Mouse (Mus musculus) forebrain, embryonic 13.5 days (tissue): Measurements from ENCODE around the gene Lcp1. TPM values are rescaled to one million over a fixed set of nuclear protein-coding genes. Genes with fewer than 3 reads are reported as not detected.

Experiments used
- ATAC-seq: fragments of 200-750 bp; cut with Nextera tagmentation; 2 replicates; pipeline ENCODE4 v1.8.0; 2017
- H3K27ac ChIP-seq: fragments of 300-500 bp; sonication (generic); 2 replicates; pipeline ENCODE4 v1.5.1; 2015; ENCODE audit warnings: inconsistent platforms, mild to moderate bottlenecking, moderate library complexity
- H3K27me3 ChIP-seq: fragments of 300-500 bp; sonication (generic); 2 replicates; pipeline ENCODE4 v1.6.1; 2015; ENCODE audit warnings: mild to moderate bottlenecking, inconsistent platforms
- H3K36me3 ChIP-seq: fragments of 300-500 bp; sonication (generic); 2 replicates; pipeline ENCODE4 v1.6.1; 2015; ENCODE audit warnings: mild to moderate bottlenecking, inconsistent platforms; ENCODE audit not compliant: poor library complexity, severe bottlenecking
- H3K4me1 ChIP-seq: fragments of 300-500 bp; sonication (generic); 2 replicates; pipeline ENCODE4 v1.6.1; 2015; ENCODE audit warnings: inconsistent platforms
- H3K4me2 ChIP-seq: fragments of 300-500 bp; sonication (generic); 2 replicates; pipeline ENCODE4 v1.6.1; 2015; ENCODE audit warnings: inconsistent platforms, mild to moderate bottlenecking, moderate library complexity
- H3K4me3 ChIP-seq: fragments of 300-500 bp; sonication (generic); 2 replicates; pipeline ENCODE4 v1.5.1; 2015; ENCODE audit warnings: mild to moderate bottlenecking, inconsistent platforms
- H3K9ac ChIP-seq: fragments of 300-500 bp; sonication (generic); 2 replicates; pipeline ENCODE4 v1.6.1; 2015; ENCODE audit warnings: mild to moderate bottlenecking, inconsistent platforms
- H3K9me3 ChIP-seq: fragments of 300-500 bp; sonication (generic); replicated peaks from 2 replicates; pipeline ENCODE4 v1.6.1; 2016; ENCODE audit warnings: inconsistent platforms
- WGBS: fragments of 180-500 bp; shearing (Covaris S2); methylation state at CpG from one replicate; pipeline ENCODE4 v1.1.7; 2015; 5-methylcytosine and 5-hydroxymethylcytosine counted together
- polyA plus RNA-seq: library from polyadenylated mRNA; unstranded; fragments of >200 nt; fragmentation: Nextera tagmentation; extraction: Ambion mirVana; gene quantifications from 2 replicates; pipeline ENCODE4 v1.2.1, GENCODE M21; 2015

Lcp1 gene
- polyA plus RNA-seq, 1 experiment from 2014 or later, result 14.8 TPM

DNA sequence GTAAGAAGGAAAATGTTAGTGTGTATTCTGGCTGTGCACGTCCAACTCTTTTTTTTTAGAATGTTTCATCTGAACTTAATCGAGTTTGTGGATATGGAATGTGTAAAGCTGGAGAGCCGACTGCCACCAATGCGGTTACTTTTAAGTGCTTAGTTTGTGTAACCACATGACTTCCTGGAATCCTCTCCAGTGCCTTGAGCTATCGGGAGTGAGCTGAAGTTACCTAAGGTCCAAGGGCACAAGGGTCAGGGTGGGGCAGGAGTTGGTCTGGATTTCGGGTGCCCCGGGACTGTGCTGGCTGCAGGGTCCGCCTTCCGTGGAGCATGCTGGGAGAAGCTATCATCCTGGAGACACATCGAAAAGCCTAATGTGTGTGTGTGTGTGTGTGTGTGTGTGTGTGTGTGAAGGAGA is 47.9 kb downstream of the Lcp1 start:
- H3K4me3 ChIP-seq, result no peak overlapping the region
- H3K9me3 ChIP-seq, result no peaks in the 10 kb centered on the region
- 84% methylated on average over 10 of the region's 10 CpGs for WGBS
- no peaks in the 10 kb centered on the region for H3K4me1 ChIP-seq
- H3K27me3 ChIP-seq, result no peaks in the 10 kb centered on the region
- no peak overlapping the region for H3K4me2 ChIP-seq
- no peak overlapping the region for H3K27ac ChIP-seq
- no peaks in the 10 kb centered on the region for H3K36me3 ChIP-seq
- H3K9ac ChIP-seq, result no peak overlapping the region
- no peak for ATAC-seq

DNA sequence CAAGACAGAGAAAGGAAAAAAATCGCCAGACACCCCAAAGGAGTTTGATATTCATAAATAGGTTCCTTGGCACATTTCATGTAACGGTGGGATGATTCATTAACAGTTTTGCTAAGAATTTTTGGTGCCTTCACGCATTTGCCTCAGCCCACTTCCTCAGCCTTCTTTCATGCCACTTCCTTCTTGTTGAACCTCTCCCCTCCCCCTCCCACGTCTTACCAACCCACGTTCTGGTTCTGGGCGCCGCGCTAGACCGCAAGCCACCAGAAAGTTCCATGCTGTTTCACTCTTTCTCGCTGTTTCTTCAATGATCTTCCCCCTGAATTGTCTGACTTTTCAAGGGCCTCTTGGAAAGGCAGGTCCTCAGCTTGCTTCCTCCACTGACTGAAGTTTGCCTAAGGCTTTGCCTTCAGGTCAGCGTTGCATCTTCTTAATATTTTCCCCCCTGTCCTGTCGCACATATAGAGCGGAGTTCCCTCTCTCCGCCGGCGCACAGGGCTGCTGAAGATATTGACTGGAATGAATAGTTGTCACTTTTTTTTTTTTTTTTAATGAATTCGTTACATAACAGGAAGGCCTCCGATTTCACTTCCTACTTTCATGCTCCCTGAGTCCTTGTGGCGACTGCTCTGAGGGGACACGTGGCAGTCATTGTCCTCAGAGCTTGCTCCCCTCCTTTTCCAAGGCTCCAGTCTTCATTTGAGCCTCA is 48.5 kb downstream of the Lcp1 start:
- Histone ChIP-seq H3K9ac (no peak overlapping the region), H3K27ac (no peak overlapping the region), H3K27me3 (no peaks in the 10 kb centered on the region), H3K4me2 (no peak overlapping the region), H3K4me1 (no peaks in the 10 kb centered on the region), H3K36me3 (no peaks in the 10 kb centered on the region), H3K9me3 (no peaks in the 10 kb centered on the region), H3K4me3 (no peak overlapping the region)
- ATAC-seq, result no peak
- WGBS, result 93% methylated on average over 20 of the region's 20 CpGs

DNA sequence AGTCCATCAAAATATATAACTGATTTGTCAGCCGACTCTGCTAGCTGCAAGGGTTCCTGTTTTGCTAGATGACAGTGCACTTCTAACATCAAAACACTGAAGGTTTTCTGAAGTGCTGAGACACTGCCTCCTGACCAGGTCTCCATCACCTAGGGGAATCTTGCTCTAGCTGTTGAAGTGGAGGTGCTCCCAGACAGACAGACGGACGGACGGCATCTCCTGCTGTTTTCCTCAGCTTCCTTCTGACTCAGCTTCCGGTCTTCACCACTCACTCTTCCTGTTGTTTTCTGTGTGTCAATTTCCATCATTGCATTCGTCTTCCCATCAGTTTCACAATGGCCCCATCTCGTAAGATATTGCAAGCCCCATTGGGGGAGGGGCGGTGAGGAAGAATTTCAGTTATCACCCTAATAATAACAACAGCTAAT is 49.7 kb downstream of the Lcp1 start:
- Histone ChIP-seq H3K9ac (no peak overlapping the region), H3K4me2 (no peak overlapping the region), H3K27ac (no peak overlapping the region), H3K27me3 (no peaks in the 10 kb centered on the region), H3K4me1 (no peaks in the 10 kb centered on the region), H3K9me3 (no peaks in the 10 kb centered on the region), H3K4me3 (no peak overlapping the region), H3K36me3 (no peaks in the 10 kb centered on the region)
- no peak for ATAC-seq
- 84% methylated on average over 8 of the region's 8 CpGs for WGBS

DNA sequence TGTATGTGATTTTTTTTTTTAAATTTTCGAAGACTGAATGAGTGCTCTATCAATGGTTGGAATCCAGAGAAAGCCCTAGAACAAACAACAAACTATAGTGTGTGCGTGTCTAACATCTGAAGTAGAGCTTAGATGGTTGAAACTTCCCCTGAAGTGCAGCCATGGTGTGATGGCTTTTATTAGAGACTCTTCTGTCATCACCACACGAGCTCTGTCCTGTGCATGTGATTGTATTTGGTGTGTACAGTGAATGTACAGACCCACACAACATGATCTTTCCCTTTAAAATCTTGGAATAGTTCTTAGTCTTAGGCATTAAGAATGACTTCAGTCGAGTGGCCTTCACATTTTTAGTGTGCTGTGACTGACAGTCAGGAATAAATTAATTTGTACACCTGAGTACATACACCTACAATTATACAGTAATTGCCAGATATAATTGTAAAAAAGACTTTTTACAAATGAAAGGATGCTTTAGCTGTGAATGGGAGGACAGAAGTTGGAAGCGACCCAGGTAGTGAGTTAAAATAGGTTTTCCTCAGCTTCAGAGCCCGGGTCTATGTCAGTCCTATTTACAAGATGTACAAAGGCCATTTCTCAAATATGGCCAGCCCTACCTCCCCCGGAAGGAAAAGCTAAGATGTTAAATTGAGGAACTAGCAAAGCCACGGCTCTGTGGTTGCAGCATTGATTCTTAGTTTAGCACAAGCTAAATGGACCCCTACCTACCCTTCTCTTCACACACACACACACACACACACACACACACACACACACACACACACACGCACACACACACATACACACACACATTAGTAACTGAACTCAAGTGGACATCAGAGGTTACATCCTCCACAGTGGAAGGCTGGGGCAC is 50.4 kb downstream of the Lcp1 start:
- Histone ChIP-seq H3K36me3 (no peaks in the 10 kb centered on the region), H3K9me3 (no peaks in the 10 kb centered on the region), H3K4me1 (no peaks in the 10 kb centered on the region), H3K9ac (no peak overlapping the region), H3K4me3 (no peak overlapping the region), H3K4me2 (no peak overlapping the region), H3K27ac (no peak overlapping the region), H3K27me3 (no peaks in the 10 kb centered on the region)
- ATAC-seq, result no peak
- 86% methylated on average over 9 of the region's 9 CpGs for WGBS

DNA sequence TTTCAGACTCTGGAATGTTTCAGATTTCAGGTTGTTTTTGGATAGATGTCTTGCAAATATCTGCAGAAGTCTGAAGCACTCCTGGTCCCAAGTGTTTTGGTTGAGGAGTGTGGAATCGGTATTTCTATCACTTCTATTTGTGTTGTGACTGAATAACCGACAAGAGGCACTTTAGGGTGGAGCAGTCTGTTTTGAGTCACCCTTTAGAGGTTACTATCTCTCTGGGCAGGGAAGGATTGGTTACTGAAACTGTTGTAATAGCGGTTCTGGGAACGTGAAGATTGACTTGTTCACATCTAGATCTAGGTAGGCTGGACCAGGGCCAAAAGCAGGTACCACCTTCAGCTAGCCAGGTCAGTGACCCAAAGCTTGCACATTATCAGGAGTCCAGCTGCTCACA is 51.5 kb downstream of the Lcp1 start:
- WGBS, result 78% methylated on average over 4 of the region's 4 CpGs

DNA sequence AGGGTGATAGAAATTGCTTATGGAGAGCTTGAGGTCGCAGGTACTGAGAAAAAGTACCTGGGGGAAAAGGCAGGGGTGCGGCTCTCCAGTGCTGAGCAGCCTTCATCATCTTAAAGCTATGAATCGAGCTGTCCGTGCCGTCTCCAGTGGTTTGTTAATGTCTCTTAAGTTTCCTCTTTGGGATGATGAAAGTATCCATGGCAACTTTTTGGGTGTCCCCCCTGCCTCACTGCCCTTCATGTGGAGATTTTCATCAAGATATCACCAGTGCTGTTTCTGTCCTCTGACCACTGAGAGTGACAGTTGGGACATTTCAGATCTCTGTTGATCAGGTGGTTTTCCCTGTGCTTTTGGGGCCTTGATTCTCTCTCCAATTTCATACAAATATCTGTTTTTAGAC is 51.9 kb downstream of the Lcp1 start:
- no peak overlapping the region for H3K9ac ChIP-seq
- no peak overlapping the region for H3K27ac ChIP-seq
- H3K27me3 ChIP-seq, result no peaks in the 10 kb centered on the region
- ATAC-seq, result no peak
- WGBS, result 89% methylated on average over 5 of the region's 5 CpGs
- no peaks in the 10 kb centered on the region for H3K9me3 ChIP-seq
- no peaks in the 10 kb centered on the region for H3K36me3 ChIP-seq
- no peaks in the 10 kb centered on the region for H3K4me1 ChIP-seq
- H3K4me3 ChIP-seq, result no peak overlapping the region
- no peak overlapping the region for H3K4me2 ChIP-seq

More for the DNA sequence above, 51.5 kb downstream of the Lcp1 start:
- no peaks in the 10 kb centered on the region for H3K4me1 ChIP-seq
- H3K36me3 ChIP-seq, result no peaks in the 10 kb centered on the region
- no peak overlapping the region for H3K9ac ChIP-seq
- no peaks in the 10 kb centered on the region for H3K9me3 ChIP-seq
- no peak for ATAC-seq
- no peak overlapping the region for H3K27ac ChIP-seq
- H3K4me3 ChIP-seq, result no peak overlapping the region
- H3K4me2 ChIP-seq, result no peak overlapping the region
- no peaks in the 10 kb centered on the region for H3K27me3 ChIP-seq

DNA sequence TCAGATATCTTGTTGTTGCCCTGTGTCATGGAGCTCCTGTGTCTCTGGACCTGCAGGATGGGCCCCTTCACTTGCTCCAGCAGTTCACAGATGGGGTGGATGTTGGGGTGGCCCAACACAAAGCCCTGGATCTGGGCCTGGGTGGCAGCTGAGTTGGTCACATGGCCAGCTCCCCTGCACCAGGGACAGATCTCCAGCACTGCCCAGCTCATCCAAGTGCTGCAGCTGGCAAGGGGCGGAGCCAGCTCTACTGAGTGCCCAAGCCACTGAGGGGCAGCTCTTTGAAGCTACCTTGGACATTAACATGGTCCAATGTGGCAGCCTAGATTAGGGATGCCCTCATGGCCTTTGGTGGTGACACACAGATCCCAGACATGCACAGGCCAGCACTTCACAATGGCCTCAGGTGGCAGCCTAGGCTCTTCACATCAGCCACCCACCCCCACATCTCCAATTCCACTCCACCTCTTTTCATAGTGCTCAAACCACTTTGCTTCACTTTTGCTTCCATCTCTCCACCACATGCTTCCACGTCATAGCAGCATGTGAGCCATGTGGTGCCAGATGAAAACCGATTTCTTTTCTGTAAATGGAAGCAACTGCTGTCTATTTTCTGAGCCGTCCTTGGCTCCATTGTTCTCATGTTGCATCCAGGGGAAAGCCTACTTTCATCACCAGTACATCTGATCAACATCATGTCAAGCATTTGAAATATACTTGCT is 53.3 kb downstream of the Lcp1 start:
- no peak overlapping the region for H3K4me2 ChIP-seq
- H3K9ac ChIP-seq, result no peak overlapping the region
- H3K36me3 ChIP-seq, result no peaks in the 10 kb centered on the region
- no peak for ATAC-seq
- WGBS, result 91% methylated on average over 4 of the region's 4 CpGs
- H3K4me1 ChIP-seq, result no peaks in the 10 kb centered on the region
- H3K4me3 ChIP-seq, result no peak overlapping the region
- no peaks in the 10 kb centered on the region for H3K9me3 ChIP-seq
- no peak overlapping the region for H3K27ac ChIP-seq
- no peaks in the 10 kb centered on the region for H3K27me3 ChIP-seq

DNA sequence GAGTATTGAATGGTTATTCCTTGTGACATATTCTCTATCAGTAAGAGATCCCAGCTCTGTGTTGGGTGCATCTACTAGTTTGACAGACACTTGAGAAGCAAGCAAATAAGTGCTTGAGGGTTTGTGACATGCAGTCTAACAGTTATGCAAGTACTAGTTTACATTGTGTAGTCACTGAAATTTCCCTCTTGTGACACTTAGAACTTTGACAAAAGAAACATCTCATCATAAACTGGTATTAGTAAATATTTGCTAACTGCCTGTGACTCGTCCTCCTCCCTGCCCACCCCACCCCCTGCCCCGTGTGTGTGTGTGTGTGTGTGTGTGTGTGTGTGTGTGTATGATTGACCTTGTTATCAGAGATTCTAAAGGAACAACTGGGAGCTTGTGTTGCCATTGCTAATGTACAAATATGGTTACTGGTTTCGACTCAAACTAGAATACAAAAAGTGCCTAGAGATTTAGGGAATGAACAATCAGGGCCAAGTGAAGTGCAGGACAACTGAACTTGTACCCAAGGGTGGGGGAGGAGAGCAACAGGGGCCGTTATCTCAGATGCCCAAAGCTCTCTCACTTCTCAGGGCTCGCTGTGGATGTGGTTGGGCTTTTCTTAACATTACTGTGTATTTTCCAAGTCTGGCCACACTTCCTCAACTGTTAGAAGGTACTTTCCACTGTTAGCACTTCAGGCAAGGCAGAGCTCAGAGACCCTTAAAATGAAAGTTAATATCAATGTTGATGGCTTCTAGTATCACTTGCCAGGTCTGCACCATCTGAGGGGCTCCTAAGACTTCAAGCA is 55.1 kb downstream of the Lcp1 start:
- H3K27ac ChIP-seq, result no peak overlapping the region
- H3K9me3 ChIP-seq, result no peaks in the 10 kb centered on the region
- ATAC-seq, result no peak
- no peaks in the 10 kb centered on the region for H3K36me3 ChIP-seq
- H3K4me1 ChIP-seq, result no peaks in the 10 kb centered on the region
- H3K4me2 ChIP-seq, result no peak overlapping the region
- H3K9ac ChIP-seq, result no peak overlapping the region
- no peaks in the 10 kb centered on the region for H3K27me3 ChIP-seq
- WGBS, result 81% methylated on average over 5 of the region's 5 CpGs
- no peak overlapping the region for H3K4me3 ChIP-seq

DNA sequence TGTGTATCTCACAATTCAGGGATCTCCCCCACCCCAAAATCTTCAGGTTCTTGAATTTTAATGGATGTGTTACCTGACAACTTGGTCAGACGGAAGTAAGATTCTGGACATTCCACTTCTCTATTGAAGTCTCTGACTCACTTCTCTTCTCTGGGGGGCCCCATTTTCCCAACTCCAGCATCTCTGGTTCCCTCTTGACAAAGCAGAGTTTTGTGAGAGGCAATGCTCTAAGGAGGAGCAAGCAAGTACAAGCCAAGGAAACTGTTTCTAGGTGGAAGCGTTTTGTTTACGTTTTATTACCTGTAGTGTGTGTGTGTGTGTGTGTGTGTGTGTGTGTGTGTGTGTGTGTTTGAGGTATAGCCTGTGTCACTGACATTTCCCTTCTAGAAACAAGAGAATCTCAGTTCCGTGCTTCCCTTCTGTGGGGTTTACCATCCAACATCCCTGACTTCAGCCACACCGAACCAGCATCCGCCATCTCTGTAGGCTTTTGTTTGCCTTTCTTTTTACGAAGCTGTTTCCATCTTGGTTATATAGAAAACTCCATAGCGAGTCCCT is 56.0 kb downstream of the Lcp1 start:
- no peaks in the 10 kb centered on the region for H3K27me3 ChIP-seq
- H3K27ac ChIP-seq, result no peak overlapping the region
- H3K9ac ChIP-seq, result no peak overlapping the region
- no peak for ATAC-seq
- 90% methylated on average over 8 of the region's 8 CpGs for WGBS
- no peaks in the 10 kb centered on the region for H3K36me3 ChIP-seq
- H3K4me3 ChIP-seq, result no peak overlapping the region
- H3K4me1 ChIP-seq, result no peaks in the 10 kb centered on the region
- H3K9me3 ChIP-seq, result no peaks in the 10 kb centered on the region
- no peak overlapping the region for H3K4me2 ChIP-seq

DNA sequence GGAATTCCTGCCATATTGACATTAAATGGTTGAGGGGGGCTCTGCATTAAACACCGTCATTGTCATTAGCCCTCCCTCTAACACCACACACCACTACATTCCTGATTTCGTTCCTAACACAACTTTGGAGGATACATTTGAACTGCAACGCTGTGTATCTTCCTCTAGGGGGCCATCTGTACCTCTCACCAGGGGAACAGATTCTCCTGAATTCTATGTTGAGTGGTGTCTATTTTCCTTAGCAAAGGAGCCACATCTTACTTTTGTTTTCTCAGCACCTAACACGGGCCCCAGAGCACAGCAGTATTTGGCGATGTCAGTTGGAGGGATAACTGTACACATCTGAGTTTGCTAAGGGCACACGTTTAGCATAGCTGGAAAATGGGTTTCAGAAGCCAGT is 57.6 kb downstream of the Lcp1 start:
- WGBS, result 65% methylated on average over 6 of the region's 6 CpGs

DNA sequence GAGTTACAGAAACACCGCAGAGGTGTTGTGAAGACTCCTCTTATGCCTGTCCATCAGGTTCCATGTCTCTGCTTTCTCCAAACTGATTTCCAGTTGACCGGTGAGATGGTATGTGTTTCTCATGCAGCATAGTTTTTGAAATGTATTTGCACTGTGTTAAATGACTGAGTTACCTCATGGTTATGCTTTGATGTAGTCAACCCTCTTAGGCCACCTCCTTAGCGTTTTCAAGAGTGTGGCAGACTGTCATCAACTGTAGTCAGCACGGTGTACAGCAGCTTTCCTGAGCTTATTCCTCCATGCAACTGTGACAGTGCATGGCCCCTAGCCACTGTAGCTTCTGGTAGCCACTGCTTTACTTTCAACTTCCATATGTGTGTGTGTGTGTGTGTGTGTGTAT is 58.1 kb downstream of the Lcp1 start:
- ATAC-seq, result no peak
- H3K4me2 ChIP-seq, result no peak overlapping the region
- H3K4me1 ChIP-seq, result no peaks in the 10 kb centered on the region
- H3K9me3 ChIP-seq, result no peaks in the 10 kb centered on the region
- H3K27me3 ChIP-seq, result no peaks in the 10 kb centered on the region
- WGBS, result 93% methylated on average over 4 of the region's 4 CpGs
- H3K9ac ChIP-seq, result no peak overlapping the region
- H3K36me3 ChIP-seq, result no peaks in the 10 kb centered on the region
- no peak overlapping the region for H3K4me3 ChIP-seq
- H3K27ac ChIP-seq, result no peak overlapping the region

More for the DNA sequence above, 57.6 kb downstream of the Lcp1 start:
- H3K9ac ChIP-seq, result no peak overlapping the region
- H3K4me1 ChIP-seq, result no peaks in the 10 kb centered on the region
- no peaks in the 10 kb centered on the region for H3K9me3 ChIP-seq
- no peaks in the 10 kb centered on the region for H3K27me3 ChIP-seq
- H3K4me3 ChIP-seq, result no peak overlapping the region
- no peak overlapping the region for H3K27ac ChIP-seq
- no peaks in the 10 kb centered on the region for H3K36me3 ChIP-seq
- no peak overlapping the region for H3K4me2 ChIP-seq
- no peak for ATAC-seq
